ENCODE assay signal across 9 mouse cellular contexts in the genomic region with DNA sequence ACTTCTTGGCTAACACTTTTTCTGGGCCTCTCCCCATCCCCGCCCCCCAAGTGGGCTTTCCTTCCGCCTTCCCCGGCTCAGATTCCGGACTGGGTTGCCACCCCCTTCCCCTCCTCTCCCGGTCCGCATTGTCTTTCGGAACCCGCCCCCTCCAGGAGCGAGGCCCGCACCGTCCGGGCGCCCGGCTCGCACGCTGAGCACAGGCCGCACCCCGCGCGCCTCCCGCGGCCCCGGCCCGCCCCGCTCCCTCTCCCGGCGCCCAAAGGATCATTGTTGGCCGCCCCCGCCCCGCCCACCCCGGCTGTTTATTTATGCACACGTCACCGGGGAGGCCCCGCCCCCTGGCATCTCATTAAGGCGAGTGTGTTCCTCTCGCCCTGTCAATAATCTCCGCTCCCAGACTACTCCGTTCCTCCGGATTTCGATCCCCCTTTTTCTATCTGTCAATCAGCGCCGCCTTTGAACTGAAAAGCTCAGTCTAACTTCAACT. TPM values are rescaled to one million over a fixed set of nuclear protein-coding genes. Genes with fewer than 3 reads are reported as not detected.
DNase-seq lines count a peak whose midpoint lies in the region; ATAC-seq lines count a peak whose summit lies in the region.
"Had no signal": no experiment of that assay in that cellular context is flagged by ENCODE, and none has a peak within 500 bp of the region (broad histone marks: within the 10 kb centered on the region; RNA-seq: fewer than 3 reads in every experiment).

A gene (plus strand): TSS at position 382 of the 490 bp plus-strand sequence.

- H3K27me3 ChIP-seq in erythroblast, embryonic 14.5 days (ENCODE audit: control insufficient read depth) = peaks cover 72% of the 10 kb centered on the region
- H3K27me3 ChIP-seq in embryonic facial prominence, embryonic 14.5 days (replicated peaks; ENCODE audit: control insufficient read depth, insufficient read depth, low read length) = no peaks in the 10 kb centered on the region
- H3K27me3 ChIP-seq in heart, embryonic 11.5 days (ENCODE audit: control insufficient read depth, insufficient read depth, low read length) = no peaks in the 10 kb centered on the region
- H3K27me3 ChIP-seq in kidney, embryonic 16.5 days (ENCODE audit: insufficient read depth, low read length) = no peaks in the 10 kb centered on the region

- H3K4me1 ChIP-seq in erythroblast, embryonic 14.5 days (ENCODE audit: control insufficient read depth) = peaks cover 26% of the 10 kb centered on the region
- peaks cover 17% of the 10 kb centered on the region for H3K4me1 ChIP-seq in embryonic facial prominence, embryonic 14.5 days (ENCODE audit: control insufficient read depth, insufficient read depth, low read length)
- H3K4me1 ChIP-seq in heart, embryonic 11.5 days (ENCODE audit: control insufficient read depth, insufficient read depth, low read length) = peaks cover 23% of the 10 kb centered on the region
- H3K4me1 ChIP-seq in kidney, embryonic 16.5 days (ENCODE audit: insufficient read depth, low read length) = peaks cover 19% of the 10 kb centered on the region

- WGBS in embryonic facial prominence, embryonic 14.5 days = under 1% methylated on average over 33 of the region's 42 CpGs
- WGBS in heart, embryonic 11.5 days (ENCODE audit: insufficient replicate concordance) = under 1% methylated on average over 42 of the region's 42 CpGs
- under 1% methylated on average over 40 of the region's 42 CpGs for WGBS in kidney, embryonic 16.5 days

- peak within 1 kb of the TSS; percentile 95 for H3K4me2 ChIP-seq in embryonic facial prominence, embryonic 14.5 days (ENCODE audit: low read depth, low read length)
- peak within 1 kb of the TSS; percentile 98 for H3K4me2 ChIP-seq in heart, embryonic 11.5 days
- H3K4me2 ChIP-seq in kidney, embryonic 16.5 days (replicated peaks; ENCODE audit: low read depth, low read length) = peak within 1 kb of the TSS; percentile 79

- no peaks in the 10 kb centered on the region for H3K36me3 ChIP-seq in erythroblast, embryonic 14.5 days (ENCODE audit: control insufficient read depth)
- no peaks in the 10 kb centered on the region for H3K36me3 ChIP-seq in embryonic facial prominence, embryonic 14.5 days (ENCODE audit: control insufficient read depth, insufficient read depth, low read length)
- no peaks in the 10 kb centered on the region for H3K36me3 ChIP-seq in heart, embryonic 11.5 days (ENCODE audit: control insufficient read depth, insufficient read depth, low read length)
- no peaks in the 10 kb centered on the region for H3K36me3 ChIP-seq in kidney, embryonic 16.5 days (ENCODE audit: insufficient read depth, low read length)

- peak; percentile 99 for DNase-seq in embryonic facial prominence, embryonic 14.5 days (ENCODE audit: low spot score)
- DNase-seq in liver = peak; percentile 91
- DNase-seq in monocyte, adult 2 months (ENCODE audit: low read depth in 1 of 2, low spot score in 2 of 2) = peak; percentile 30 to 70
- DNase-seq in spleen, postnatal 14 days (ENCODE audit: low spot score in 2 of 2) = peak; percentile 41 to 59

- peak within 1 kb of the TSS; percentile 99 for H3K9ac ChIP-seq in embryonic facial prominence, embryonic 14.5 days (ENCODE audit: low read depth, low read length)
- H3K9ac ChIP-seq in heart, embryonic 11.5 days (ENCODE audit: low read depth, low read length) = peak within 1 kb of the TSS; percentile 93
- H3K9ac ChIP-seq in kidney, embryonic 16.5 days (replicated peaks; ENCODE audit: low read length) = peak within 1 kb of the TSS; percentile 99

- peaks cover 11% of the 10 kb centered on the region; the same call in 1 of the 2 replicates for H3K9me3 ChIP-seq in erythroblast, embryonic 14.5 days (ENCODE audit: control insufficient read depth, low read length)
- H3K9me3 ChIP-seq in embryonic facial prominence, embryonic 14.5 days (ENCODE audit: control insufficient read depth, low read length) = no peaks in the 10 kb centered on the region
- no peaks in the 10 kb centered on the region for H3K9me3 ChIP-seq in heart, embryonic 11.5 days (replicated peaks; ENCODE audit: control insufficient read depth, low read length)
- no peaks in the 10 kb centered on the region for H3K9me3 ChIP-seq in kidney, embryonic 16.5 days (ENCODE audit: low read length)

- peak within 1 kb of the TSS; percentile 60 for H3K4me3 ChIP-seq in erythroblast, embryonic 14.5 days (replicated peaks)
- H3K4me3 ChIP-seq in embryonic facial prominence, embryonic 14.5 days (ENCODE audit: low read depth, low read length) = peak within 1 kb of the TSS; percentile 82
- peak within 1 kb of the TSS; percentile 94 for H3K4me3 ChIP-seq in heart, embryonic 11.5 days (ENCODE audit: low read depth, low read length)
- H3K4me3 ChIP-seq in kidney, embryonic 16.5 days (ENCODE audit: low read length) = peak within 1 kb of the TSS; percentile 69

- ATAC-seq in erythroblast, adult 5-6 weeks (replicated peaks; ENCODE audit: low FRiP score, poor library complexity, severe bottlenecking) = no peak
- peak; percentile 95 for ATAC-seq in embryonic facial prominence, embryonic 14.5 days (ENCODE audit: low read depth)
- peak; percentile 83 for ATAC-seq in heart, embryonic 11.5 days (replicated peaks; ENCODE audit: insufficient number of reproducible peaks, low FRiP score, low TSS enrichment)
- peak; percentile 93 for ATAC-seq in kidney, embryonic 16.5 days (ENCODE audit: low FRiP score, low TSS enrichment)

- peak within 1 kb of the TSS; percentile 99 for H3K27ac ChIP-seq in embryonic facial prominence, embryonic 14.5 days (replicated peaks; ENCODE audit: low read depth, low read length)
- H3K27ac ChIP-seq in heart, embryonic 11.5 days (ENCODE audit: low read depth, low read length) = peak within 1 kb of the TSS; percentile 93
- H3K27ac ChIP-seq in kidney, embryonic 16.5 days (ENCODE audit: low read length) = peak within 1 kb of the TSS; percentile 97

RNA-seq across cellular contexts. Expression of the gene that starts here (rescaled TPM):
- 2.7 and 2.8 TPM in 2 replicates for polyA plus RNA-seq in erythroblast, embryonic 14.5 days (2012)
- total RNA-seq in erythroblast, adult 5-6 weeks (2015; ENCODE audit: low replicate concordance) = 2.3 and 3.5 TPM in 2 replicates
- 0.68 and 1.5 TPM in 2 replicates for total RNA-seq in erythroblast, adult 5-6 weeks (2017; ENCODE audit: low replicate concordance)
- 106 and 124 TPM in 2 replicates for polyA plus RNA-seq in embryonic facial prominence, embryonic 14.5 days (2014; fragmentation: Nextera tagmentation; extraction: Ambion mirVana)
- polyA plus RNA-seq in heart, embryonic 11.5 days (2014; fragmentation: Nextera tagmentation; extraction: Ambion mirVana) = 67.1 and 82.0 TPM in 2 replicates
- polyA plus RNA-seq in kidney, embryonic 16.5 days (2015; fragmentation: Nextera tagmentation; extraction: Ambion mirVana) = 50.1 and 68.9 TPM in 2 replicates
- total RNA-seq: CH12.LX had no signal

Comparison
In these comparisons a context has a peak if more than half of its experiments do, and no peak if none do; other contexts are left out.
1. RNA of the gene that starts here (polyA plus RNA-seq): 106 to 124 TPM in embryonic facial prominence, embryonic 14.5 days, 67.1 to 82.0 TPM in heart, embryonic 11.5 days and 50.1 to 68.9 TPM in kidney, embryonic 16.5 days; 2.7 to 2.8 TPM in erythroblast, embryonic 14.5 days; every median in the first group is over 10 times any median in the second.
2. Peak in every context shown above with its lines, with median percentiles within 50 percentile points of each other: H3K4me3 ChIP-seq, DNase-seq, H3K27ac ChIP-seq, H3K4me2 ChIP-seq and H3K9ac ChIP-seq.